Mouse (Mus musculus): ENCODE data around the gene Akap2.

Akap2 gene

DNA sequence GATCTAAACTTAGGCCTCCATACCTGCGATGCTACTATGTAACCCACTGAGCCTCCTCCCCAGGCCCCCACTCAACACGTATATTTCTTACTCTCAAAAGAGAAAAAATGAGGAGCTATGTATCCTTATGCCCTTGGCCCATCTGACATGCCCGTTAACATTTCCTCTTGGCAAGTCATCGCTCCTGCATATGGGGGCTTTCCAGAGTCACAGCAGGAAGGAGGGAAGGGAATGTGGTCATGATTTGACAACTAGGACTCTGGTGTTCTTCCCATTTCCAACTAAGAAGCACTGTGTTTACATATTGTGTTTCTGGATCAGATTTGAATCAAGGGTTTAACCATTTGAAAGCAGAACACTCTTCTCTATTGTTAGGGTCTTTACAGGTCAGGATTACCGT is 15.9 kb upstream of the Akap2 start:
- no peak for DNase-seq (ENCODE audit: low spot score)

DNA sequence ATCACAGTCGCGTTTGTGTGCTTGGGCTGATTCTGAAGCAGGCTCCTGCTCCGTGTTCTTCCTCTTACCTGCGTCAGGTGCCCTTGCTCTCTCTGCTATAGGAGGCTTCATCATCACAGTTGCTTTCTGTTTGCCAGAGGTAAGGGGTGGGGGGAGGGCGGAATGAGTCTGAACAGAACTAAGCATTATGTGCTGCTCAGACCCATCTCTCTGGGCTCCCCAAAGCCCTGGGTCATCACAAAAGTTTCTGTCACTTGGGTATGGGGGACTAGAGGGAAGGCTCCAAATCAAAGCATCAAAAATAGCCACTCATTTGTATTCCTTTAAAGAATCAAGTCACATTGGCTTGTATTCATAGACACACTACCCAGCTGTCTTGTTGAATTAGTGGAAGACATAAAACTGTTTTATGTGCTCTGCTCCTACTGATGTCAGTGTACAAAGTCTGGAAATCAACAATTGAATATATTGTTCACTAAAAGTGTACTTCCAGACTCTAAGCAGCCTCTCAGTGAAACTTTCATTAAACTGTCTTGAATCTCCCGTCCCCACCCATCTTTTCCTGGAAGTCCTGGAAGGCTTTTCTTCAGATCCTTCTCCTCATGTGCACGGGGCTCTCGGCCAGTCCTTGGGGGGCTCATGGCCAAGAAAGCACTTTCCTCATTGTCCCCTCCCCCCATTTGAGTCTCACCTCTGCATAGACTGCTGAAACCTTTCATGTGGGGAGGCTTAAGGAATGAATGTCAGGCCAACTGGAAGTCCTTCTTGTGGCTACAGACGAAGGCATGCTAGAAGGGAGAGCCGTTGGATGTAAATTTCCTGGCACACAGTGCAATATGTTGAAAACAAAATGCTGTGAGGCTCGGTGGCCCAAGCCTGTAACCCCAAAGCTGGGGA is 13.6 kb upstream of the Akap2 start:
- no peak for DNase-seq (ENCODE audit: low spot score)

DNA sequence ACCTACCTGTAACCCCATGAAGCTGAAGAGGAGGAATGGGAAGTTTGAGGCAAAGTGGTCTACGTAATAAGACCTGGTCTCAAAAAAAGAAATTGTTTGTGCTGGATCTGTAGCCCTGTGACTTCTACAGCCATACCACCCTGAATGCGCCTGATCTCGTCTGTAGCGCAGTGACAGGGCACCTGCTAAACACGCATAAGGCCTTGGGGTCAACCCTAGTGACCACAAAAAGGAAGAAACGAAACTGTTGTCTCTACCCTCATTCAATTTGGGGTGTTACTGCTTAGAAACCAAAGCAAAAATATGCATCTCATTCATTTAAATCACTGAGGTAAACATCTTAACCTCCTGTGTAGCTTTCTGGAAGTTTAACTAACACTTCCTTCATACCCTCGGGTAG is 12.9 kb upstream of the Akap2 start:
- DNase-seq (ENCODE audit: low spot score), result no peak

DNA sequence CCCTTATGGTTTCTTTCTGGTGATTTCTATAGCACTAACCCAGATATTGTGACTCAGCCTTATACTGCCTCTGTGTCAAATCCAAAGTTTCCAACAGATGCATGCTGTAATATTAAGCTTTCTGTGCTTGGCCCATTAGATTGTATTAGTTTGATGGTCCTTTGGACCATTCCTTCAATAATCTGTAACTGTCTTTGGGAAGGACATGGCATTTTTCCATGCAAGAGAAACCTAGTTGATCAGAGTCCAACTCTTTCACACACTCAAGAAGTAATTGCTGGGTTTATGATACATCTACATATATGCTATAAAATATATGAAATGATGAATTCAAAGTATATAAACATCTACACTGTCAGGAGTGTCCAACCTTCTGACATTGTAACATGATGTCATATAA is 1.6 kb upstream of the Akap2 start:
- DNase-seq (ENCODE audit: low spot score), result no peak

DNA sequence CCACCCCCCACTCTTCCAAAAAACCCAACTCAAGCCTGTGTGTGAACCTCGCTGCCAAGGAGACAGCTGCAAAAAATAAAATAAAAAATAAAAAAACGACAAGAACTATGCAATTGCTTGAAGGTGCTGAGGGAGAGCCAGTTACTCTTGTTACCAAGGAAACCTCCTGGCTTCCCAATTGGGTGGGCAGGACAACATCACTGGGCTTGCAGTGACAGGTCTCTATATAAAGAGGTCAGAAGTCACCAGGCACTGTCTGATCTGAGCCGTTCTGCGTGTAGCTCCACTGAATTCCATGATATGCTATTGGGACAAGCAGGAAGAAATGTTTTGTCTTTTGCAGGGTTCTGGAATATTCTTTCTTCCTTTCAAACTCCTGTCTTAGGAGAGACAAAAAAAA is 722 bp upstream of the Akap2 start:
- DNase-seq (ENCODE audit: low spot score), result no peak

DNA sequence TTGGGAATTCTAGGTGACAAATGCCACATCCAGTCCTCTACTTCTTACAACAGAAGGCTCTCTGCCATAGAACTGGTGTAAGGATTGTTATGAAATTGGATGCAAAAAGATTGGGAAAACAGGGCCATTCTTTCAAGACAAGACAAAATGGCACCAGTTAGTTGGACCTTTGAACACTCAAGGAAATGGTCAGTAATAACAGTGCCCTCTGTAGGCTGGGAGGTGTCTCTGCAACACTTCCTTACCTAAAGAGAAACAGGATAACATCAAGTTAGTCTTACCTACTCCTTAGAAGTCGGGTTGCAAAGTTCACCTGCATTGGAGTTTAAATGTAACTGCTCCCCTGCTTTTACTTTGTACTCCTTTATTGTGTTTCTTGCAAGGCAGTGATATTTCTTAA is 1.9 kb downstream of the Akap2 start:
- no peak for DNase-seq (ENCODE audit: low spot score)

DNA sequence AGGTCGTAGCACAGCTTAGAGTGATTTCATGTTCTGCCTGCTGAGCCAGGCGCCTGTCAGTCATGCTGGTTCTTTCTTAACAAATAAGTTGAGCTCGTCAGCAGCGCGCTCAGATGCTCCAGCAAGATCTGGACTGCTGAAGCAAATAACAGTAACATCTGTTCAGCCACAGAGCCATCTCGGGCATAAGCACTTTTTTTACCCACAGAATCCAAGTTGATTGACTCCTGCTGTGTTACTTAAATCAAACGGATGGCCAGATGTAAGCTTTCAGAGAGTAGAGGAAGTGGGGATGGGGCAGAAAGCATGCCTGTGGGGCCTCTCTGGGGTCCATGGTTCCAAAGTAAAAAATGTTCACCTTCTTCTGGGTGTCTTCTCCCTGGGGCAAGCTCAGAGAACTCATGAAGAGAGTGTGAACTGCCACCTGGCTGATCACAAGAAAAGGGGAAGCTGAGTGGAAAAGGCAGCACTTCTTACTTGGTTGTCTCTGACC is 3.5 kb downstream of the Akap2 start:
- no peak for DNase-seq (ENCODE audit: low spot score)

DNA sequence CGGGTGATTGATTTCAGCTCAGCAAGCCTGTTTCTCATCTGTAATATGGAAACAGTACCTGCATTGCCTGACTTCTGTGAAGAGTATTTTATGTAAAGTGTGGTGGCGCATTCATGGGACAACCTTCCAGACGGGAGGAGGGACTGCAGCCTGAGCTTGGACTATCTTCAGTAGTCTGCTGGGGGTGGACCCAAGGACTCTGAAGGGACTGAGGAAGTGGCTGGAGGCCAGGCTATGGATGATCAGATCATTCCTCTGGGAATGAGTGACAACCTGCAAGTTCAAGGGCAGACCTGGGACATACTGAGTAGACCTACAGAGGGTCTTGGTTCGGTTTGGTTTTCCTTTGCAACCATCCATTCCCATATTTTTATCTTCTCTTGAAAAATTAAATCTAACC is 4.8 kb downstream of the Akap2 start:
- DNase-seq (ENCODE audit: low spot score), result no peak

DNA sequence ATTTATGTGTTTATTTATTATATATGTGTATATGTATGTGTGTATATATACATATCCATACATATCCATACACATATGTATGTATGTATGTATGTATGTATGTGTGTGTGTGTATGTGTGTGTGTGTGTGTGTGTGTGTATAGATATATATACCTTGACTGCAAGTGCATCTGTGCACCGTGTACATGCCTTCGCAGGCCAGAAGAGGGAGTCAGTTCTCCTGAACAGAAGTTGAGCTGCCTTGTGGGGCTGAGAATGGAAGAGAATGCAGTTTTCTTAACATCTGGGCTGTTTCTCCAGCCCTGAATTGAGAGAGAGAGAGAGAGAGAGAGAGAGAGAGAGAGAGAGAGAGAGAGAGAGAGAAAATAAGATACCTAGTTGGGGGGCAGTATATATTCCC is 6.2 kb downstream of the Akap2 start:
- DNase-seq (ENCODE audit: low spot score), result no peak

DNA sequence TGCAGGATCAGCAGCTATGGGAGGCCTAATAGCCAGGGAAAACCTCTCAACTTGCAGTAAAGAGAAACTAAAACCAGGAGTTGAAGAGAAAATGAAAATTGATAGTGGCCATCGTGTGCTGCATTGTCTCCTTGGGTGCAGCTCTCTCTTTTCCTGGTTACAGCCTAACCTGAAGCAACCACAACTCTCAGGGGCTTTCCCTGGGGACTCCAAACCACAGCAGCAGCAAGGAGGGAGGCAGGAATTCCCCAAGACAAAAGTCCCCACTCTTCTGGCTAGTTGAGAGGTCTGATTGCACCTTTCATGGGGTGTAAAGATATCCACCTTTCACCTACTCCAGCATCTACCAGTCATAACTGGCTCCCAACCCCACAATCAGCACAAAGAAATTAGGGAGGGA is 8.1 kb downstream of the Akap2 start:
- DNase-seq (ENCODE audit: low spot score), result no peak

DNA sequence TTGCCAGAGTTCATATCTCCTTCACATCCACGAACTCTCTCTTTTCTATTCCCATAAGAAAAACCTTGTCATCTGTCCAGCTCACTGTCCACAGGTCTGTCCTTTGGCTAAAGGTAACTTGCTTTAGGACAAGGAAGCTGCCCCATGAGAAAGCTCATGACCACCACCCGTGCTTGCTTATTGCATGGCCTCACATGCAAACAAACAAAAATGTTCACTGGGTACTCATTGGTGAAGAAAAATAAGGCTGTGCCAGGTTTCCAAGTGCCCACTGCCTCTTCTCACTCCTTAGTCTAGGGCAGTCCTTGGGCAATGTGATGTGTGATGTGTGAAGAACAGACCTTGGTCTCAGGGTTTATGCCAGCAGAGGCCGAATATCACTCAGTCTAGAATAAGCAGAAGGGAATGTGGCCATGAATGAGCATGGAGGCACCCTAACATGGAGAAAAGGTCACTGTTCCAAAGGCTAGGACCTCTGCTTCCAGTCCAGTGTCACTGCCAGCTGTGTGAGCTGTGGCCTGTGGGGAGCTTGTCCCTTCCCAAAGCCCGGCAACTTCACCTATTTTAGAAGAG is 11.2 kb downstream of the Akap2 start:
- DNase-seq (ENCODE audit: low spot score), result no peak

DNA sequence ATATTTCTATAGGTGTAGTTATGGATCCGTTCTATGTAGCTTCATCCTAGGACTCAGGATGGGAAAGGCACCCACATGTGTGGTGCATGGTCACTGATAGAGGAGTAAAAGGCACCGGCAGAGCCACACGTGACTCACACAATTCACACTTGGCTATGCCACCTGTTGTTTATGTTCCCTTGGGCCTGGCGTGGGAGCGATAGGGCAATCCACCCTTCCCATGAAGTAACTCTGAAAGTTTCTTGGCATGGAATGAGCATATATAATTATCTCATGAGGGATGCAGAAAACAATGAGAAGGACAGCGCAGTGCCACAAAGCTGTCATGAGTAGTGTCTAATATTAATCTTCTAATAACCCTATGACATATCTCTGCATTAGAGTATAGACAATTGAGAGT is 12.6 kb downstream of the Akap2 start:
- DNase-seq (ENCODE audit: low spot score), result no peak

DNA sequence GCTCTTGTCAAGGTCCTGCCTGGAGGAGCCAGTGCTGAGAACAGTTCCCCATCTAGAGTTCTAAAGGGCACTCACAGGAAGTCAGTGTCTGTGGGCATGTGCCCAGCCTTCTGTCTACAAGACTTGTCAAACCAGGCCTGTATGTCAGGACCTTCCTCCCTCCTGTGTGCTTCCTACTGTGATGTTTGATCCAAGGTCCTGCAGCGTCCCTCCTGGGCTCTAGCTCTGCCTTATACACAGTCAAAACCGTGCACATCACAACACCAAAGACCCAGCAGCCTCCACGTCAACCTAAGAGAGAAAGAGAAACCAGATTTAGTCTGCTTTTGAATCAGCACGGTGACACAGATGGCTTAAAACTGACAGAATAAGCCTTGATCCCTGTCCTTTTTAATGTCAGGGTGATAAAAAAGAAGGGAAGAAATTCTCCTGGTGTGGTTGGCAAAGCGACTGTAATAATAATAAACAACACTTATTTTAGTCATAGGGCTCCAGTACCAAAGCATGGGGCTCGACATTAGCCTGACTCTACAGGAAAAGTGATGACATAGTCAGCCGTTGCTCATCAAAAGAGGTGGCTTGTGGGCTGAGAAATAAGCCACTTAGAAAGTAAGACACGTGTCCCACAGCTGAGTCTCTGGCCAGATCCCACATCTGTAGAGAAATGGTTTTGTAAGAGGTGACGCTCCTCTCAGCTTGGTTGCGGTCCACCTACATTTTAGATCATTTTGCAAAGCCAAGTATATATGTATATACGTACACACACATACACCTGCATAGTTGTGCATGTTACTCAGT is 13.5 kb downstream of the Akap2 start:
- no peak for DNase-seq (ENCODE audit: low spot score)

DNA sequence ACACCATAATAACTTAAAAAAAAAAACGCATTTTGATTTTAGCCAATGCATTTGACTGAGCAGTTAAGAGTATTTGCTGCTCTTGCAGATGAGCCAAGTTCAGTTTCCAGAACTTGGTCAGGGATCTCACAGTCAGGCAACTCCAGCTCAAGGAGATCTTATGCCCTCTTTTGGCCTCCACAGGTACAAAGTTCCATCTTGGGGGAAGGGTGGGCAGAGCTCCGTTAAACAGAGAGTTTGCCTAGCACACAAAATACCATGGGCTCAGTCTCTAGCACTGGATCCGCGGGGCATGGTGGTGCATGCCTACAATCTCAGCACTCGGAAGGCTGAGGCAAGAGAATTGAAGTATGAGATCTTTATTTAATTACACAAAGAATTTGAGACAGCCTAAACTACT is 14.9 kb downstream of the Akap2 start:
- no peak for DNase-seq (ENCODE audit: low spot score)

DNA sequence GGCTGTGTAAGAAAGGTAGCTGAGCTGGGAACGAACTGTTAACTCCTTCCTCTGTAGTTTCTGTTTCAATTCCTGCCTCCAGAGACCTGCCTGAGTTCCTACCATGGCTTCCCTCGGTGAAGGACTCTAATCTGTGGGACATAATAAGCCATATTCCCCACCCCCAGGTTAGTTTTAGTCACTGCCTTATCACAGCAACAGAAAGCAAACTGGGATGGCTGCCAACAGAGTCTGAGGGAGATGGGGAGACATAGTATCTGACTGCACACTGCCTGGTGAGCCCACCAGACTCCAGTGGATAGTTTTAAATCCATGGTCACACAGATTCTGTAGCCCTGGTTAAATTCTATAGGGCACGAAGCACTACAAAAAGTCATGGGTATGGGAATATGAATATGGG is 16.0 kb downstream of the Akap2 start:
- DNase-seq (ENCODE audit: low spot score), result no peak

DNA sequence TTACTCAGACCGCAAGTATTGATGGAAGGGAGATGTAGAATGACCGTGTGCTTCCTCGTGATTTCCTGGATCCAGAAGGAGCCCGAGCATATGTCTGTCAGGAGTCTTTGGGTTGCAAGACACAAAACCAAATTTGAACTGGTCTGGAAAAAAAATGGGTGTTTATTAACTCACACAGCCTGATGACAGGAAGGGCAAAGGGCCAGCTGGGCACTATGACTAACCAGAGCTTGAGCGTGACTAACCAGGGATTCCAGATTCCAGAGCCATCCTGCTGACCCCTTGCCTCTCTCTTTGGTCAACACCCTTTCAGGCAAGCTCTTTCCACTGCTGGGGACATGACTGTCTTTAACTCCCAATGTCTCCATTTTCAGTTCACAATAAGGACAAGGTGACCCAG is 18.0 kb downstream of the Akap2 start:
- no peak for DNase-seq (ENCODE audit: low spot score)

DNA sequence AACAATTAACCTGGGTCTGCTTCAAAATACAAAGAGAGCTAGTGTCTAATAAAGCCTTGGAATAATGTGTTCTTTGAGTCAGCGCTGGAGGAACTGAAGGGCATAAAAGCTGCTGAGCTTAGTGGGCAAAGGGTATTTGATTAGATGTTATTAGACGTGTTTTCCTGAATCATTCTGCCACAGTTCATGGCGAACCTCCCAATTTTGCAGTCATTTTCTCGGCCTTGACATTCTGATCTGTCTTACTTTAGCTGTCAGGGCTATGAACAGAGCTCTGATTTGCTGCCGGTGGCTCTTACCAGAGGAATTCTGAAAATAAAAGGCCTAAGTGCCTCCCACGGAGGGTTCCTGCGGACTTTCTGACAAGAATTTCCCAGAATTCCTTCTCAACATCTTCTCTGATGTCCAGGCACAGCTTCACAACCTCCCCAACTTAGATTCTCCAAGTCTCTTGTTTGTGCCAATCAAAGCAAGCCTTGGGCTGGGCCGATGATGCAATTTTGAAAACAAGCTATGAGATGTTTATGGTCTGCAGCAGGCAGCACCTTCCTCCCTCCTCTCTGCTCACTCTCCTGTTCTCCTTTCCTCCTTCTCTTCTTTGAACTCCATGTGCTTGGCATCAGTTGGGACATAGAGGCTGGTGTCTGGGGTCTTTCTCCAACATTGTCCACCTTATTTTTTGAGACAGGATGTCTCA is 21.5 kb downstream of the Akap2 start:
- DNase-seq (ENCODE audit: low spot score), result no peak

DNA sequence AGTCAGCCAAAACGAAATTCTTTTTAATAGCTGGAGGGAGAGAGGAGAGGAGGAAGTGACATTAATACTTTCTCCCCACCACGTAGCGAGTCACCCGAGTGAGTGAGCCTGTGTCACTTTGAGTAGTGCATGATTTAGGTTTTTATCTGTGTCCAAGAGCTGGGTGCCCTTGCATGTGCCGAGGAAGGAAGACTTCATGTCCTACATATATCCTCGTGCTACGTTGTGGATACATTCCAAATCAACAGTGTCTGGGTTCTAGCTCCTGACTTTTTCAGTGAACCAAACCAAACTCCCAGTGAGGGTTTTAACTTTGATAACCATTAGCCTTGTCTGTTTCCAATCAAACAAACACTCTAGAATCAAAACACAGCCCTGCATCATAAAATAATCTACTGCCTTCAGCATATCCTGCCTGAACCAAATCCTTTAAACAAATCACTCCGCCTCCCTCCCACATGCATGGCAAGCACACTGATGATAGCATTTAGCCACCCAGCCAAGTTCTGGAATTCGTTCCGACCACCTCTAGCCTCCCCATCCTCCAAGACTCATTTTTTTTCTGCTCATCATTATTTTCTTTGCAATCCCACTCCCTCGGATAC is 26.0 kb downstream of the Akap2 start:
- DNase-seq (ENCODE audit: low spot score), result no peak

DNA sequence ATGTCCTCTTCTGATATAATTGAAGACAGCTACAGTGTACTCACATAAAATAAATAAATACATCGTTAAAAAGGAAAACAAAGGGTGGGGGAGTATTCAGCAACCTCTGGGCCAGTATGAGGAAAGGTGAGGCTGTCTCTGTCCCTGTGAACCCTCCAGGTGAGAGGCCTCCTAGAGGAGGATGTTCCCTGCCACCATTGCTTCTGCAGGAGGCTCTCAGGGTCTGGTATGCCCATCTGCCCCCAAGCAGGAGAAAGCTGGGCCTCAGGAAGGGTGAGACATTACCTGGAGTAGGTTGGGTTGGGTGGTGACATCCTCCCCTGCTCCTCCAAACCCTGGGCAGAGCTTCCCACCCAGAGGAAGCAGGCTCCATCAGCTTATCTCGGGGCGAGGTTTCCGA is 33.2 kb downstream of the Akap2 start:
- no peak for DNase-seq (ENCODE audit: low spot score)

DNA sequence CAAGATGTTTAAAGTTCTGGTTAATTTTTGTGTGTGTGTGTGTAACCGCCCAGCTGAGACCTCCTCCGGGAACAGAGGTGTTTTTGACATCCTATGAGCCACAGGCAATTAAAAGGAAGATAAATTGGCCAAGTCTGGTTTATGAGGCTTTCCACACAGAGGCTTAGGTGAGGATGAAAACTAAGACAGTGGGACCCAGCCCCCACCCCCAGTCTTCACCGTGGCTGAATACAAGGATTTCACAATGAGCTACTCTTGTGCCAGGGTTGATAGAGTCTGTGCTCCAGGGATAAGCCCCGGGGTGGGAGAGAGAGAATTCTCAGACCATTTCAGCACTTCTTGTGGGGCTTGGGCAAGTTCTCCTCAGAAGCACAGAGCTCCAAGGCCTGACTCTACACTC is 33.6 kb downstream of the Akap2 start:
- DNase-seq (ENCODE audit: low spot score), result no peak

DNA sequence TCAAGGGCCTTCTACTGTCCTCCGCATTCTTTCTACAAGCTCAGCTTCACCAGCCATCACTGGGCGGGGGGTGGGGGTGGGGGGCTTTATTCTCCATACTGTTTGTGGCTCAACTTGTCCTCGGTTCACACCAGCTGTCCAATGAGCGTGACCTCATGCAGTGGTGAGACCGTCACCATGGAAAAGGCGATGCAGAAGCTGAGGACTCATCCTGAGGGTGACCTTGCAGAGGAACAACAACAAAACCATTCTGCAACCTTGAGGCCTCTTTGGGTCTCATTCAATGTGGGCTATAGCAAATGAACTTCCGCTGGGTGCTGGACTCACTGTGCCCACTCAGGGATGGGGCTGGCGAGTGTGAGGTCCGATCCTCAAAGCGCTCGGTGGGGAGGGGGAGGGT is 34.1 kb downstream of the Akap2 start:
- DNase-seq (ENCODE audit: low spot score), result no peak

DNA sequence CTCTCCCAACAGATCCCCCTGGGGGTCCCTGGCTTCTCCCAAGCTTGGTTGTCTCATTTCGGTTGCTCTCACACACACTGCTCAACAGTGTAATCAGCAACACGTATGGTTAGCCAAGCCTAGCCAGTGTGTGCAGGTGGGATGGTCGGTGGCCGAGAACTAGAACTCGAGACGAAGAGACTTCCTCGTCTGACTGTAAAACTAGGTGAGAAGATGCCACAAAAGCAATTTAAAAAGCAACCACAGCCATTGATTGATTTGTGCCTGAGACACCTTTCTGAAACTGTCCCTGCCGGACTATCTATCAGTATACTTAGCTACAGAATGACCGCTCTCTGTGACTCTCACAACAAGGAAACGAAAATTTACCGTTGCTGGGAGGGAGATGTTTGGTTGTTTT is 37.6 kb downstream of the Akap2 start:
- no peak for DNase-seq (ENCODE audit: low spot score)
